Mouse (Mus musculus): Measurements from ENCODE around the gene Bdh2. TPM values are rescaled to one million over a fixed set of nuclear protein-coding genes. Genes with fewer than 3 reads are reported as not detected.

The Bdh2 gene
- total and polyA plus RNA-seq, 2 experiments from 2014 or later: 2.0 to 6.4 TPM

DNA sequence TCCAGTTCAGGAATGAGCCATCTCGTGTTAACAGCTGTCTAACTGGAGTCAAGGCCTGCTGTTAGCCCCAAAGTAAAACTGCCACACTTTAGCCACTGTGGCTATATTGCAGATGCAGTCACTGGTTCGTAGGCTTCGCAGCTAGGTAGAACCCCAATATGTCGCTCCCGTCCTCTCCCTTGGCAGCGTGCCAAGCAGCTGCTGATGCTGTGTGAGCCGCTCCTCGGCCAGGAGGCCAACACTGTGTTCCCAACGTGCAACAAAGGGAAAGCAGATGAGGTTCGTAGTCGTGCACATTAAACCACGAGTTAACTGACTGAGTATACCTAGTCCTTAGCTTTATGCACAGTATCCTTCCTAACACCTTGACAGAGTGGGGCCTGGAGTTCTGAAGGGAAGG, 8.4 kb upstream of the Bdh2 start:
- Histone ChIP-seq H3K9me3 (ENCODE audit: low read length) (no peaks in the 10 kb centered on the region), H3K4me1 (ENCODE audit: insufficient read depth, low read length) (no peaks in the 10 kb centered on the region), H3K27ac (ENCODE audit: low read depth, low read length) (no peak overlapping the region), H3K4me3 (ENCODE audit: low read depth, low read length) (no peak overlapping the region), H3K27me3 (ENCODE audit: insufficient read depth, low read length) (no peaks in the 10 kb centered on the region), H3K9ac (replicated peaks; ENCODE audit: low read length, poor library complexity, severe bottlenecking) (no peak overlapping the region), H3K36me3 (ENCODE audit: insufficient read depth, low read length) (no peaks in the 10 kb centered on the region), H3K4me2 (ENCODE audit: low read depth, low read length, poor library complexity, severe bottlenecking) (no peak overlapping the region)
- no peak for TF ChIP-seq CTCF (IDR thresholded peaks at IDR 0.05)
- DNase-seq (ENCODE audit: low spot score): no peak
- no peak for ATAC-seq (ENCODE audit: low FRiP score)
- 76% methylated on average over 12 of the region's 12 CpGs for WGBS

DNA sequence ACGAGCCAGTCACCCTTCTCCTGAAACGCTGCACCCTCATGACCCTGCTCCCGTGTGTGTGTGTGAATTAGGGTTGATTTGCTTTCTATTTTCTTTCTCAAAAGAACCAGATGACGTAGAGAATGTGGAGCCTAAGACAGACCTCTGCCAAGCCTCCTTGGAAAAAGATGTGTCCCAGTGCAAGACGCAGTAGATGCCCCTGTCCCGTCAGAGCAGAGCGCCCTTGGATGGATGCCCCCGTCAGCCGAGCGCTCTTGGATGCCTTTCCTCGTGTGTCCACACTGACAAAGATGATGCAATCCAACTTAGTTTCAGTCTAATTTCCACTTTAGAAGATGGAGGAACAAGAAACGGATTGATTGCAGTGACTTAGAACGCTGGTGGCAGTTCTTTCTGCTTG, 8.0 kb upstream of the Bdh2 start:
- DNase-seq (ENCODE audit: low spot score) (no peak), ATAC-seq (ENCODE audit: low FRiP score) (no peak)
- Histone ChIP-seq H3K4me2 (ENCODE audit: low read depth, low read length, poor library complexity, severe bottlenecking) (no peak overlapping the region), H3K4me3 (ENCODE audit: low read depth, low read length) (no peak overlapping the region), H3K9ac (replicated peaks; ENCODE audit: low read length, poor library complexity, severe bottlenecking) (no peak overlapping the region), H3K36me3 (ENCODE audit: insufficient read depth, low read length) (no peaks in the 10 kb centered on the region), H3K27ac (ENCODE audit: low read depth, low read length) (no peak overlapping the region), H3K4me1 (ENCODE audit: insufficient read depth, low read length) (no peaks in the 10 kb centered on the region), H3K27me3 (ENCODE audit: insufficient read depth, low read length) (no peaks in the 10 kb centered on the region), H3K9me3 (ENCODE audit: low read length) (no peaks in the 10 kb centered on the region)
- WGBS: 91% methylated on average over 13 of the region's 13 CpGs
- no peak for TF ChIP-seq CTCF (IDR thresholded peaks at IDR 0.05)

DNA sequence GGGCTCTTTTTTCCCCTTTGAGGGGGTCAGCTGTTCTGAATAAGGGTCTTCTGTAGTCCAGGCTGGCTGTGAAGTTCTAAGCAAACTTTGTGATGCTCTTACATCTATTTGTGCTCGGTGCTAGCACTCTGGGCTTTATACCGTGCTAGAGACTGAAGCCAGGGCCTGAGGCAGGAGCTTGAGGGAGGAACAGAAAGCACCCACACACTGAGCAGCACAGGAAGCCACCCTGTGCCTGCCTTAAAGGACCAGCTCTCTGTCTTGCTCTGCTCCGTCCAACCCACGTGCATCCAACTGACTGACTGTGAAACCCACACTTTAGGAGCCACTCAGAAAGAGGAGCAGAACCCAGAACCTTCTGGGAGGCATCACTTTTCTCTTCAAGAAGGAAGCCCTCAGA, 861 bp upstream of the Bdh2 start:
- DNase-seq (ENCODE audit: low spot score): no peak
- Histone ChIP-seq H3K27me3 (ENCODE audit: insufficient read depth, low read length) (no peaks in the 10 kb centered on the region), H3K4me2 (ENCODE audit: low read depth, low read length, poor library complexity, severe bottlenecking) (no peak overlapping the region), H3K4me3 (ENCODE audit: low read depth, low read length) (no peak overlapping the region), H3K36me3 (ENCODE audit: insufficient read depth, low read length) (no peaks in the 10 kb centered on the region), H3K4me1 (ENCODE audit: insufficient read depth, low read length) (no peaks in the 10 kb centered on the region), H3K27ac (ENCODE audit: low read depth, low read length) (no peak overlapping the region), H3K9me3 (ENCODE audit: low read length) (no peaks in the 10 kb centered on the region), H3K9ac (replicated peaks; ENCODE audit: low read length, poor library complexity, severe bottlenecking) (0 out of 2 replicates have a peak overlapping the region, but pooled peaks have one; percentile 44)
- WGBS: 73% methylated on average over 4 of the region's 4 CpGs
- TF ChIP-seq CTCF (IDR thresholded peaks at IDR 0.05): no peak
- ATAC-seq (ENCODE audit: low FRiP score): 0 out of 2 replicates have a peak, but pooled peaks have one; percentile 18

DNA sequence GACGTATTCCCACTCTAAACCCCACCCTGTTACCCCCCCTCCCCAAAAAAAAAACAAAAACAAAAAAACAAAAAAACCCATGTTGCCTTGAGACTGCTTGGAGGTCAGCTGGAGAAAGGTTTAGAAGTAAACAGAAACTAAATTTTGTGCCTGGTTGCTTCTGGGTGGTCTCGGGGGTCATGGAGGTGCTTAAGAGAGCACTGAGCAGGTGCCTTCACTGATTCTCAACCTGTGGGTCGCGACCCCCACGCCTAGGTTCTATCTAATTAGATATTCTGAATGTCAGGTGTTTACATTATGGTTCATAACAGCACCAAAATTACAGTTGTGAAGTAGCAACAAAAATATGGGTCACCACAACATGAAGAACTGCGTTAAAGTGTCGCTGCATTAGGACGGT, 680 bp downstream of the Bdh2 start:
- no peak overlapping the region for H3K4me3 ChIP-seq (ENCODE audit: low read depth, low read length)
- H3K27me3 ChIP-seq (ENCODE audit: insufficient read depth, low read length): no peaks in the 10 kb centered on the region
- no peak overlapping the region for H3K27ac ChIP-seq (ENCODE audit: low read depth, low read length)
- ATAC-seq (ENCODE audit: low FRiP score) (no peak), DNase-seq (ENCODE audit: low spot score) (no peak)
- no peaks in the 10 kb centered on the region for H3K9me3 ChIP-seq (ENCODE audit: low read length)
- no peak for TF ChIP-seq CTCF (IDR thresholded peaks at IDR 0.05)
- no peaks in the 10 kb centered on the region for H3K4me1 ChIP-seq (ENCODE audit: insufficient read depth, low read length)
- WGBS: 85% methylated on average over 8 of the region's 8 CpGs
- no peaks in the 10 kb centered on the region for H3K36me3 ChIP-seq (ENCODE audit: insufficient read depth, low read length)
- H3K4me2 ChIP-seq (ENCODE audit: low read depth, low read length, poor library complexity, severe bottlenecking): no peak overlapping the region
- no peak overlapping the region for H3K9ac ChIP-seq (replicated peaks; ENCODE audit: low read length, poor library complexity, severe bottlenecking)

DNA sequence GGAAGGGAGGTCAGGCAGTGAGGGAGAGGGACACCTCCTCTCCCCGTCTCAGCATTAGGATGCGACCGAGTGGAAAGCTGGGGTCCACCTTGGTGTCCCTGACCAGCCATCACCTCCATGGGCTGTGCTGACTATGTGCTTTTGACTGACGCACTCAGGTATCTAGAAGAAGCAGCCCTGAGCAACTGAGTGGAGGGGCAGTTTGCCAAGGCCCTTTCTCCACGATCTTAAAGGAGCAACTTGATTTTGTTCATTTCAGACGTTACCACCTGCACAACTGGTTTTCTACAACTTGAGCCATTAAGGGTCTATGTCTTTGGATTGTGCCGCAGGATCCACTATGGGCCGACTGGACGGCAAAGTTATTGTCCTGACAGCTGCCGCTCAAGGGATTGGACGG, 4.2 kb downstream of the Bdh2 start:
- no peaks in the 10 kb centered on the region for H3K9me3 ChIP-seq (ENCODE audit: low read length)
- H3K4me1 ChIP-seq (ENCODE audit: insufficient read depth, low read length): no peaks in the 10 kb centered on the region
- H3K36me3 ChIP-seq (ENCODE audit: insufficient read depth, low read length): no peaks in the 10 kb centered on the region
- 84% methylated on average over 11 of the region's 11 CpGs for WGBS
- no peak overlapping the region for H3K4me3 ChIP-seq (ENCODE audit: low read depth, low read length)
- no peak overlapping the region for H3K27ac ChIP-seq (ENCODE audit: low read depth, low read length)
- ATAC-seq (ENCODE audit: low FRiP score): no peak
- no peak overlapping the region for H3K9ac ChIP-seq (replicated peaks; ENCODE audit: low read length, poor library complexity, severe bottlenecking)
- no peak for TF ChIP-seq CTCF (IDR thresholded peaks at IDR 0.05)
- no peak for DNase-seq (ENCODE audit: low spot score)
- H3K27me3 ChIP-seq (ENCODE audit: insufficient read depth, low read length): no peaks in the 10 kb centered on the region
- H3K4me2 ChIP-seq (ENCODE audit: low read depth, low read length, poor library complexity, severe bottlenecking): no peak overlapping the region

DNA sequence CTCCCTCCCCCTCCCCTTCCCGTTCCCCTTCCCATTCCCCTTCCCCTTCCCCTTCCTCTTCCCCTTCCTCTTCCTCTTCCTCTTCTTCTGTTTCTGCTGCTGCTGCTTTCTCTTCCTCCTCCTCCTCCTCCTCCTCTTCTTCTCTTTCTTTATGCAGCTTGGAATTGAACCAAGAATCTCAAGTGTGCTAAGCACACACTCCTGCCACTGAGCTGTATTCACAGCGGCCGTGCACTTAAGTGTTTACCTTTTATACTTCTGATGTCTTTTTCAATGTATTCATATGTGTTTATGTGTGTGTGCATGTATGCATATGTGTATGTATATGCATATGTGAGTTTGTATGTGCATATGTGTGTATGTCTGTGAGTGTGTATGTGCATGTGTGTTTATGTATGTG, 4.8 kb downstream of the Bdh2 start:
- Histone ChIP-seq H3K27me3 (ENCODE audit: insufficient read depth, low read length) (no peaks in the 10 kb centered on the region), H3K27ac (ENCODE audit: low read depth, low read length) (no peak overlapping the region), H3K4me1 (ENCODE audit: insufficient read depth, low read length) (no peaks in the 10 kb centered on the region), H3K4me2 (ENCODE audit: low read depth, low read length, poor library complexity, severe bottlenecking) (no peak overlapping the region), H3K9ac (replicated peaks; ENCODE audit: low read length, poor library complexity, severe bottlenecking) (no peak overlapping the region), H3K36me3 (ENCODE audit: insufficient read depth, low read length) (no peaks in the 10 kb centered on the region), H3K4me3 (ENCODE audit: low read depth, low read length) (no peak overlapping the region), H3K9me3 (ENCODE audit: low read length) (no peaks in the 10 kb centered on the region)
- ATAC-seq (ENCODE audit: low FRiP score) (no peak), DNase-seq (ENCODE audit: low spot score) (no peak)
- TF ChIP-seq CTCF (IDR thresholded peaks at IDR 0.05): no peak
- WGBS: 78% methylated on average over 3 of the region's 3 CpGs
